Mouse (Mus musculus) heart, adult 18-20 months (tissue): ENCODE data around the gene Tex48. TPM values are rescaled to one million over a fixed set of nuclear protein-coding genes. Genes with fewer than 3 reads are reported as not detected.

Experiments used
- total RNA-seq, 2 experiments: library from RNA; stranded (reverse); gene quantifications; 2 replicates each; pipeline ENCODE4 v1.2.3; 2021

Gene Tex48
- total RNA-seq, 2 experiments from 2014 or later, result not detected

Other genes starting within 250 kb of the Tex48 start
- 1 to 10 TPM; 3.5 to 7.3 TPM for gene Akna, start 219.1 kb downstream of the Tex48 start, total RNA-seq
- 10 to 100 TPM; 15.2 to 23.6 TPM for gene Whrn, start 126.4 kb downstream of the Tex48 start, total RNA-seq
- gene Atp6v1g1, start 77.7 kb downstream of the Tex48 start, total RNA-seq, result 100 to 1,000 TPM; 143 to 157 TPM
- gene Tmem268, start 63.6 kb downstream of the Tex48 start, total RNA-seq, result 10 to 100 TPM; 13.8 to 14.5 TPM
- gene Gm11213, start 17.2 kb downstream of the Tex48 start, total RNA-seq, result not detected
- gene Gm11214, start 41.0 kb upstream of the Tex48 start, total RNA-seq, result not detected
- gene Tnfsf15, start 122.7 kb upstream of the Tex48 start, total RNA-seq, result not detected
- under 1 TPM in 1 of 2 experiments, not detected in 1; 0.18 TPM for gene Tnfsf8, start 238.9 kb upstream of the Tex48 start, total RNA-seq